Mouse (Mus musculus) neural tube, embryonic 14.5 days (tissue): ENCODE results near the gene Ccdc137. TPM values are rescaled to one million over a fixed set of nuclear protein-coding genes. Genes with fewer than 3 reads are reported as not detected.
A peak's percentile ranks its signal among the peaks of the same experiment; 100 is the strongest.

Experiments used
- ATAC-seq: fragments of 200-750 bp; cut with Nextera tagmentation; 2 replicates; pipeline ENCODE4 v1.8.0; 2017; ENCODE audit warnings: low read depth, mild to moderate bottlenecking, moderate TSS enrichment, moderate library complexity
- H3K27ac ChIP-seq: fragments of 300-500 bp; sonication (generic); 2 replicates; pipeline ENCODE4 v1.5.1; 2014; ENCODE audit warnings: low read depth, mild to moderate bottlenecking, control low read depth, low read length, moderate library complexity, mixed read lengths
- H3K27me3 ChIP-seq: fragments of 300-500 bp; sonication (generic); 2 replicates; pipeline ENCODE4 v1.6.1; 2014; ENCODE audit warnings: low read length; ENCODE audit not compliant: control insufficient read depth, insufficient read depth
- H3K36me3 ChIP-seq: fragments of 300-500 bp; sonication (generic); 2 replicates; pipeline ENCODE4 v1.6.1; 2014; ENCODE audit warnings: low read length, mixed read lengths; ENCODE audit not compliant: control insufficient read depth, insufficient read depth
- H3K4me1 ChIP-seq: fragments of 300-500 bp; sonication (generic); 2 replicates; pipeline ENCODE4 v1.6.1; 2014; ENCODE audit warnings: low read length; ENCODE audit not compliant: control insufficient read depth, insufficient read depth
- H3K4me2 ChIP-seq: fragments of 300-500 bp; sonication (generic); 2 replicates; pipeline ENCODE4 v1.6.1; 2014; ENCODE audit warnings: mild to moderate bottlenecking, low read depth, low read length, control low read depth
- H3K4me3 ChIP-seq: fragments of 300-500 bp; sonication (generic); 2 replicates; pipeline ENCODE4 v1.5.1; 2014; ENCODE audit warnings: low read depth, low read length, control low read depth, mixed read lengths
- H3K9ac ChIP-seq: fragments of 300-500 bp; sonication (generic); replicated peaks from 2 replicates; pipeline ENCODE4 v1.6.1; 2014; ENCODE audit warnings: low read depth, mild to moderate bottlenecking, control low read depth, low read length, mixed read lengths
- H3K9me3 ChIP-seq: fragments of 300-500 bp; sonication (generic); 2 replicates; pipeline ENCODE4 v1.6.1; 2016; ENCODE audit warnings: low read length; ENCODE audit not compliant: control insufficient read depth
- WGBS: fragments of 180-500 bp; shearing (Covaris S2); extraction: QIAGEN DNeasy Blood & Tissue Kit; methylation state at CpG from one replicate; pipeline ENCODE4 v1.1.7; 2014; 5-methylcytosine and 5-hydroxymethylcytosine counted together
- polyA plus RNA-seq: library from polyadenylated mRNA; unstranded; fragments of >200 nt; fragmentation: Nextera tagmentation; extraction: Ambion mirVana; gene quantifications from 2 replicates; pipeline ENCODE4 v1.2.1, GENCODE M21; 2014

Gene Ccdc137
- polyA plus RNA-seq, 1 experiment from 2014 or later = 21.6 TPM

GRCm38 (mm10) chr11:120501018-120501417, 43.1 kb downstream of the Ccdc137 start:
- H3K4me2 ChIP-seq = no peak overlapping the region
- H3K9me3 ChIP-seq = no peaks in the 10 kb centered on the region
- H3K27me3 ChIP-seq = no peaks in the 10 kb centered on the region
- H3K4me1 ChIP-seq = no peaks in the 10 kb centered on the region
- H3K9ac ChIP-seq = no peak overlapping the region
- no peak for ATAC-seq
- H3K36me3 ChIP-seq = peaks cover 8% of the 10 kb centered on the region; the same call in 1 of the 2 replicates
- no peak overlapping the region for H3K4me3 ChIP-seq
- 72% methylated on average over 6 of the region's 6 CpGs for WGBS
- no peak overlapping the region for H3K27ac ChIP-seq

GRCm38 (mm10) chr11:120501701-120502100, 43.8 kb downstream of the Ccdc137 start:
- peaks cover 3% of the 10 kb centered on the region; the same call in 1 of the 2 replicates for H3K36me3 ChIP-seq
- ATAC-seq = no peak
- no peaks in the 10 kb centered on the region for H3K4me1 ChIP-seq
- no peak overlapping the region for H3K4me3 ChIP-seq
- H3K27me3 ChIP-seq = no peaks in the 10 kb centered on the region
- H3K9me3 ChIP-seq = no peaks in the 10 kb centered on the region
- no peak overlapping the region for H3K27ac ChIP-seq
- WGBS = 81% methylated on average over 4 of the region's 4 CpGs
- H3K9ac ChIP-seq = no peak overlapping the region
- H3K4me2 ChIP-seq = no peak overlapping the region

- ATAC-seq = no peak
- no peaks in the 10 kb centered on the region for H3K27me3 ChIP-seq
- H3K4me2 ChIP-seq = no peak overlapping the region
- H3K4me3 ChIP-seq = no peak overlapping the region
- H3K9me3 ChIP-seq = no peaks in the 10 kb centered on the region
- H3K4me1 ChIP-seq = peaks cover 3% of the 10 kb centered on the region; the same call in 1 of the 2 replicates
- 97% methylated on average over 3 of the region's 3 CpGs for WGBS
- H3K27ac ChIP-seq = no peak overlapping the region
- H3K36me3 ChIP-seq = no peaks in the 10 kb centered on the region
- H3K9ac ChIP-seq = no peak overlapping the region
Observed at GRCm38 (mm10) chr11:120505661-120506060, 47.7 kb downstream of the Ccdc137 start.

- Histone ChIP-seq H3K9me3 (no peaks in the 10 kb centered on the region), H3K9ac (no peak overlapping the region), H3K4me3 (no peak overlapping the region), H3K36me3 (no peaks in the 10 kb centered on the region), H3K27me3 (no peaks in the 10 kb centered on the region), H3K27ac (no peak overlapping the region), H3K4me2 (no peak overlapping the region), H3K4me1 (peaks cover 4% of the 10 kb centered on the region; the same call in 1 of the 2 replicates)
- 43% methylated on average over 4 of the region's 4 CpGs for WGBS
- no peak for ATAC-seq
Observed at GRCm38 (mm10) chr11:120506899-120507298, 49.0 kb downstream of the Ccdc137 start.

GRCm38 (mm10) chr11:120507611-120508289, 49.8 kb downstream of the Ccdc137 start:
- no peaks in the 10 kb centered on the region for H3K9me3 ChIP-seq
- H3K4me3 ChIP-seq = no peak overlapping the region
- no peaks in the 10 kb centered on the region for H3K27me3 ChIP-seq
- no peak overlapping the region for H3K27ac ChIP-seq
- ATAC-seq = no peak
- H3K36me3 ChIP-seq = no peaks in the 10 kb centered on the region
- H3K4me2 ChIP-seq = no peak overlapping the region
- 65% methylated on average over 13 of the region's 13 CpGs for WGBS
- H3K4me1 ChIP-seq = peaks cover 4% of the 10 kb centered on the region; the same call in 1 of the 2 replicates
- no peak overlapping the region for H3K9ac ChIP-seq

GRCm38 (mm10) chr11:120508290-120508870, 50.5 kb downstream of the Ccdc137 start:
- no peak overlapping the region for H3K9ac ChIP-seq
- H3K27ac ChIP-seq = no peak overlapping the region
- no peaks in the 10 kb centered on the region for H3K36me3 ChIP-seq
- WGBS = 89% methylated on average over 9 of the region's 9 CpGs
- no peak overlapping the region for H3K4me3 ChIP-seq
- H3K4me2 ChIP-seq = no peak overlapping the region
- no peaks in the 10 kb centered on the region for H3K27me3 ChIP-seq
- peaks cover 4% of the 10 kb centered on the region; the same call in 1 of the 2 replicates for H3K4me1 ChIP-seq
- no peak for ATAC-seq
- H3K9me3 ChIP-seq = no peaks in the 10 kb centered on the region

GRCm38 (mm10) chr11:120509940-120510339, 52.0 kb downstream of the Ccdc137 start:
- no peak for ATAC-seq
- H3K27me3 ChIP-seq = no peaks in the 10 kb centered on the region
- H3K4me2 ChIP-seq = no peak overlapping the region
- no peak overlapping the region for H3K9ac ChIP-seq
- H3K9me3 ChIP-seq = no peaks in the 10 kb centered on the region
- H3K4me1 ChIP-seq = peaks cover 4% of the 10 kb centered on the region; the same call in 1 of the 2 replicates
- H3K4me3 ChIP-seq = no peak overlapping the region
- no peaks in the 10 kb centered on the region for H3K36me3 ChIP-seq
- no peak overlapping the region for H3K27ac ChIP-seq
- 64% methylated on average over 4 of the region's 4 CpGs for WGBS

- Histone ChIP-seq H3K4me2 (peak overlapping the region; percentile 24; the same call in 1 of the 2 replicates), H3K9ac (no peak overlapping the region), H3K4me1 (peaks cover 4% of the 10 kb centered on the region; the same call in 1 of the 2 replicates), H3K9me3 (no peaks in the 10 kb centered on the region), H3K27ac (no peak overlapping the region), H3K27me3 (no peaks in the 10 kb centered on the region), H3K4me3 (no peak overlapping the region), H3K36me3 (no peaks in the 10 kb centered on the region)
- ATAC-seq = no peak
- WGBS = 13% methylated on average over 16 of the region's 16 CpGs
Observed at GRCm38 (mm10) chr11:120510375-120511030, 52.6 kb downstream of the Ccdc137 start.
